Mouse (Mus musculus) ES-E14 (cell line): ENCODE data around the gene Kcnj4.

Source experiments
- ZC3H11A ChIP-seq: IDR thresholded peaks from 2 replicates; pipeline ENCODE4 v1.6.1; 2012; ENCODE audit warnings: low read depth, mild to moderate bottlenecking, inconsistent platforms, low read length, borderline replicate concordance
- ZNF384 ChIP-seq: IDR thresholded peaks from 2 replicates; pipeline ENCODE4 v1.6.1; 2012; ENCODE audit warnings: low read depth, low read length, inconsistent platforms

GRCm38 (mm10) chr15:79511553-79512320, 6.7 kb upstream of the Kcnj4 start:
- TF ChIP-seq ZNF384: no peak
- no peak for TF ChIP-seq ZC3H11A
